Mouse (Mus musculus) hindbrain, postnatal 0 days (tissue): ENCODE data around the gene Klhdc7b. TPM values are rescaled to one million over a fixed set of nuclear protein-coding genes. Genes with fewer than 3 reads are reported as not detected.

Source experiments
- ATAC-seq: fragments of 200-750 bp; cut with Nextera tagmentation; 2 replicates; pipeline ENCODE4 v1.8.0; 2017; ENCODE audit warnings: mild to moderate bottlenecking, moderate TSS enrichment, moderate library complexity
- DNase-seq: peaks from one replicate; pipeline ENCODE4 v3.0.0-alpha.2; 2015; ENCODE audit warnings: low spot score
- H3K27ac ChIP-seq: fragments of 300-500 bp; sonication (generic); 2 replicates; pipeline ENCODE4 v1.5.1; 2014; ENCODE audit warnings: mild to moderate bottlenecking
- H3K27me3 ChIP-seq: fragments of 300-500 bp; sonication (generic); 2 replicates; pipeline ENCODE4 v1.6.1; 2014; ENCODE audit warnings: low read length, mixed read lengths; ENCODE audit not compliant: insufficient read depth
- H3K36me3 ChIP-seq: fragments of 300-500 bp; sonication (generic); 2 replicates; pipeline ENCODE4 v1.6.1; 2014; ENCODE audit warnings: low read length, mixed read lengths; ENCODE audit not compliant: insufficient read depth
- H3K4me1 ChIP-seq: fragments of 300-500 bp; sonication (generic); 2 replicates; pipeline ENCODE4 v1.6.1; 2014; ENCODE audit warnings: antibody characterized with exemption, low read length, mixed read lengths; ENCODE audit not compliant: insufficient read depth
- H3K4me2 ChIP-seq: fragments of 300-500 bp; sonication (generic); 2 replicates; pipeline ENCODE4 v1.6.1; 2014; ENCODE audit warnings: low read depth, mild to moderate bottlenecking, low read length, moderate library complexity, mixed read lengths
- H3K4me3 ChIP-seq: fragments of 300-500 bp; sonication (generic); 2 replicates; pipeline ENCODE4 v1.5.1; 2014; ENCODE audit warnings: low read length
- H3K9ac ChIP-seq: fragments of 300-500 bp; sonication (generic); replicated peaks from 2 replicates; pipeline ENCODE4 v1.6.1; 2014; ENCODE audit warnings: mild to moderate bottlenecking, low read length, moderate library complexity, mixed read lengths
- H3K9me3 ChIP-seq: fragments of 300-500 bp; sonication (generic); 2 replicates; pipeline ENCODE4 v1.6.1; 2016; ENCODE audit warnings: low read length, mixed read lengths
- CTCF ChIP-seq: IDR thresholded peaks from 2 replicates; pipeline ENCODE4 v1.5.1; 2016; ENCODE audit warnings: antibody characterized with exemption, control low read depth, low read depth
- WGBS: fragments of 180-500 bp; shearing (Covaris S2); extraction: QIAGEN DNeasy Blood & Tissue Kit; methylation state at CpG from one replicate; pipeline ENCODE4 v1.1.7; 2014; 5-methylcytosine and 5-hydroxymethylcytosine counted together
- polyA plus RNA-seq: library from polyadenylated mRNA; unstranded; fragments of >200 nt; fragmentation: Nextera tagmentation; extraction: Ambion mirVana; gene quantifications from 2 replicates; pipeline ENCODE4 v1.2.1, GENCODE M21; 2015
- total RNA-seq: library from RNA; depleted of rRNA; stranded (reverse); fragments of >200 nt; gene quantifications from 2 replicates; pipeline ENCODE4 v1.2.3, GENCODE M21; 2014

Klhdc7b gene
- total and polyA plus RNA-seq, 2 experiments from 2014 or later = 0.04 to 0.26 TPM

- Histone ChIP-seq H3K4me2 (peak overlapping the region; percentile 69), H3K4me3 (peak overlapping the region; percentile 66), H3K36me3 (peaks cover 29% of the 10 kb centered on the region), H3K9me3 (no peaks in the 10 kb centered on the region), H3K27ac (peak overlapping the region; percentile 88), H3K9ac (peak overlapping the region; percentile 68), H3K27me3 (peaks cover 22% of the 10 kb centered on the region), H3K4me1 (peaks cover 9% of the 10 kb centered on the region; the same call in 1 of the 2 replicates)
- DNase-seq = no peak
- WGBS = 53% methylated on average over 9 of the region's 9 CpGs
- ATAC-seq = no peak
- no peak for TF ChIP-seq CTCF
These were observed 10.4 kb upstream of the Klhdc7b start for GRCm38 (mm10) chr15:89374340-89374739.

DNA sequence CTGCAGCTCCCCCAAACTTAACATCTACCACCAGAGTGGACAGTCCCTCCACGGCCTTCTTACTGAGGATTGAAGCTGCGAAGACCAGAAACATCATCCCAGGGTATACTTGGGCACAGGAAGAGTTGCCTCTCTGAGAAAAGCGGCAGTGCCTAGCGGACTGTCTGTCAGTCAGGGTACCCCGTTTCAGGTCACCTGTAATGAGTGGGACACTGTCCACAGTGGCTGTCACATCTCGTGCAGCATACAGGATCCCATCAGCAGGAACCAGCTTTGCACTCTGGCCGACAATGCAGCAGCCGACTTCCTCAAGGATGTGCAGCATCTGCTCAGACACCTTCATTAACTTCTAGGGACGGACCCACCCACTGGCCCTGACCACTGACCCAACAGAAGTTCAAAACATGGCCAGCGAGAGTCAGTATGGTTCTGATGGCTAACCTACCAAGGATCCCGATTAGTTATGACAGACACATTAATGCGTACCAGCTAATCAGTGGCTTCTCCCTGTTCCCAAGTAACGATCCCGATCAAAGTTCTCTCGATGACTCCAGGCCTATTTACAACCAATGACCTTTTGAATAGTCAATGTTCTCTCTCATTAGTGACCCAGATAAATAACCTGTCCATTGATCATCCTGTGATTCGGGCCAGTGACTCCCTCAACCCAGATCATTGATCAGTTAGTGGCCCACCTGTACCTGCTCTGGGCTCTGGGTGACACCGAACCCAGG, 9.7 kb upstream of the Klhdc7b start:
- no peaks in the 10 kb centered on the region for H3K9me3 ChIP-seq
- H3K9ac ChIP-seq = no peak overlapping the region
- no peak for TF ChIP-seq CTCF
- H3K4me2 ChIP-seq = no peak overlapping the region
- no peak overlapping the region for H3K27ac ChIP-seq
- ATAC-seq (no peak), DNase-seq (no peak)
- H3K4me3 ChIP-seq = no peak overlapping the region
- peaks cover 9% of the 10 kb centered on the region; the same call in 1 of the 2 replicates for H3K4me1 ChIP-seq
- peaks cover 23% of the 10 kb centered on the region for H3K36me3 ChIP-seq
- H3K27me3 ChIP-seq = peaks cover 24% of the 10 kb centered on the region
- 92% methylated on average over 17 of the region's 17 CpGs for WGBS

DNA sequence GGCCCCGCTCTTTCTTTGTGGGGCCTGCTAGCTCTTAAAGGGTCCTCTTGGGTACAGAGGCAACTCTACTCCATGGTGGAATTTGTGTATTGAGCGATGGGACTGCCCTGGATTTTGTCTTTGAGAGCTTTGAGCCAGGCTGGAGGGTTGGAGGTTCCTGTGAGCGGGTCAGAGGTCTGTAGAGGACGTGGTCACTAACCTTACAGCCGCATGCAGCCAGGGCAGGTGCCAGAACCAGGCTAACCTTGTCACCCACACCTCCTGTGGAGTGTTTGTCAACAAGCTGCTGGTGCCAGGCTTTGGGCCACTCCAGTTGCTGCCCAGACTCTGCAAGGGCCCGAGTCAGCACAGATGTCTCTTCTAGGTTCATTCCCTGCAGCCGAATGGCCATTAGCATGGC, 8.7 kb upstream of the Klhdc7b start:
- H3K27me3 ChIP-seq = peaks cover 24% of the 10 kb centered on the region
- 85% methylated on average over 7 of the region's 7 CpGs for WGBS

GRCm38 (mm10) chr15:89376957-89377356, 7.8 kb upstream of the Klhdc7b start, which contains the start of gene Tymp:
Gene Tymp (minus strand): TSS chr15:89377039.
- Histone ChIP-seq H3K4me1 (peaks cover 9% of the 10 kb centered on the region; the same call in 1 of the 2 replicates), H3K36me3 (peaks cover 3% of the 10 kb centered on the region; the same call in 1 of the 2 replicates), H3K27me3 (peaks cover 24% of the 10 kb centered on the region), H3K9me3 (no peaks in the 10 kb centered on the region), H3K9ac (no peak within 1 kb of the TSS), H3K4me2 (no peak within 1 kb of the TSS), H3K4me3 (no peak within 1 kb of the TSS), H3K27ac (no peak within 1 kb of the TSS)
- TF ChIP-seq CTCF = no peak
- DNase-seq (no peak), ATAC-seq (no peak)
- WGBS = 29% methylated on average over 16 of the region's 16 CpGs

More for the DNA sequence above, 8.7 kb upstream of the Klhdc7b start:
- H3K36me3 ChIP-seq = peaks cover 12% of the 10 kb centered on the region
- H3K4me1 ChIP-seq = peaks cover 9% of the 10 kb centered on the region; the same call in 1 of the 2 replicates
- no peak overlapping the region for H3K4me2 ChIP-seq
- DNase-seq (no peak), ATAC-seq (no peak)
- H3K27ac ChIP-seq = no peak overlapping the region
- no peak for TF ChIP-seq CTCF
- H3K4me3 ChIP-seq = no peak overlapping the region
- no peak overlapping the region for H3K9ac ChIP-seq
- no peaks in the 10 kb centered on the region for H3K9me3 ChIP-seq

GRCm38 (mm10) chr15:89377362-89377761, 7.4 kb upstream of the Klhdc7b start:
- Histone ChIP-seq H3K4me3 (no peak overlapping the region), H3K9ac (no peak overlapping the region), H3K27me3 (peaks cover 24% of the 10 kb centered on the region), H3K27ac (no peak overlapping the region), H3K36me3 (no peaks in the 10 kb centered on the region), H3K4me1 (peaks cover 9% of the 10 kb centered on the region; the same call in 1 of the 2 replicates), H3K4me2 (no peak overlapping the region), H3K9me3 (no peaks in the 10 kb centered on the region)
- no peak for ATAC-seq
- no peak for DNase-seq
- WGBS = 9% methylated on average over 18 of the region's 18 CpGs
- no peak for TF ChIP-seq CTCF

GRCm38 (mm10) chr15:89377938-89378828, 6.5 kb upstream of the Klhdc7b start:
- H3K27me3 ChIP-seq = peaks cover 24% of the 10 kb centered on the region
- H3K4me2 ChIP-seq = peak overlapping the region; percentile 57

More at GRCm38 (mm10) chr15:89377938-89378828, 6.5 kb upstream of the Klhdc7b start:
- Histone ChIP-seq H3K36me3 (no peaks in the 10 kb centered on the region), H3K27ac (no peak overlapping the region), H3K9me3 (no peaks in the 10 kb centered on the region), H3K9ac (peak overlapping the region; percentile 22; the same call in 1 of the 2 replicates), H3K4me1 (0 out of 2 replicates have a peak, but pooled peaks cover 9% of the 10 kb centered on the region), H3K4me3 (peak overlapping the region; percentile 30)
- DNase-seq (no peak), ATAC-seq (no peak)
- 13% methylated on average over 46 of the region's 46 CpGs for WGBS
- TF ChIP-seq CTCF = no peak
